Mouse (Mus musculus): ENCODE measurements at regions not wholly inside any gene's neighbourhood (a gene's known extent, or its start where the extent isn't known, plus 50 kb on each side); places are given as distances from the start of the nearest gene placed in this dataset.
"Not testable (repeated sequence)": the region's sequence is repeated elsewhere in the genome, so short reads cannot be mapped to it uniquely, and the experiment has no call there.

DNA sequence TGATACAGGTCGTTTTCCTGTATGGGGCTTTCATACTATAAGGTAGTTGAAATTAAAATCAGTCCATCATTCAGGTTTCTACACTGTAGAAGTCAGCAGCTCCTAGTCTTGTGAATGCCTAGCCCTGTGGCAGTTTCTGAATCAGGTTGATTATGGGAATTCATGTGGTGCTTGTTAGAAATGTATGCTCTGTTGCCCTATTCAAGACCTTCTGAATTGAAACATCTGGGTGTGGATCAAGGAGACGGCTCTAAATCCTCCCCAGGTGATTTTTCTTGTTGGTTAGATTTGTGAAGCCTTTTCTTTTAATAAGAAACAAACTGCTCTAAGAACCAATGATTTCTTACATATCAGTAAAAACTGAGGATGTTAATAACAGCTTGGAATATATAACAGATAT lies 177.8 kb upstream of the Rarb start:
- Histone ChIP-seq H3K4me2 (ENCODE audit: low read depth, low read length) (no peak overlapping the region), H3K27ac (ENCODE audit: low read depth) (no peak overlapping the region), H3K9ac (replicated peaks; ENCODE audit: low read depth, low read length) (no peak overlapping the region), H3K9me3 (replicated peaks; ENCODE audit: control insufficient read depth, low read length) (no peaks in the 10 kb centered on the region), H3K27me3 (ENCODE audit: control insufficient read depth, insufficient read depth, low read length) (no peaks in the 10 kb centered on the region), H3K4me3 (ENCODE audit: low read depth, low read length) (no peak overlapping the region), H3K4me1 (ENCODE audit: control insufficient read depth, insufficient read depth) (no peaks in the 10 kb centered on the region), H3K36me3 (replicated peaks; ENCODE audit: control insufficient read depth, insufficient read depth, low read length) (no peaks in the 10 kb centered on the region)
- WGBS: 55% methylated on average over 2 of the region's 2 CpGs
- no peak for ATAC-seq (ENCODE audit: insufficient read depth, low read depth)
- no peak for DNase-seq (ENCODE audit: low spot score)
- TF ChIP-seq CTCF (IDR thresholded peaks at IDR 0.05; ENCODE audit: low read depth) (no peak), EP300 (IDR thresholded peaks at IDR 0.05; ENCODE audit: low read depth) (no peak)

DNA sequence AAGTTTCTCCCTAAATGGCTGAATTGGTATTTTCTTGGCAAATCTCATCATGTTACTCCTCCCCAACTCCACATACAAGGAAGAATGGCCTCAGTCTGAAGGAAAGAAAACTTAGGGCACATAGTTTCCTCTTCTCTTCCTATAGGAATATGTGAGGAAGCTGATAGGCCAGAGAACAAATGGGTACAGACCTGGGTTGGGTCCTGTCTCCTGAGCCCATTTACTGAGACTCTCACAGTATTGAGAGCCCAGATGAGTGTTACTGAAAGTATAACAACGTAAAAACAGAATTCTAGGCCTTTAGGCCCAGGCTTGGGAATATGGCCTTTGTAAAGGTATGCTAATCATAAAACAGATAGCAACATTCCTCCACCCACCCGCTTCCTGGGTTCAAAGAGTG lies 152.0 kb upstream of the Rarb start:
- H3K4me1 ChIP-seq (ENCODE audit: control insufficient read depth, insufficient read depth); H3K4me2 ChIP-seq (ENCODE audit: low read depth, low read length); ATAC-seq (ENCODE audit: insufficient read depth, low read depth); H3K4me3 ChIP-seq (ENCODE audit: low read depth, low read length); H3K27ac ChIP-seq (ENCODE audit: low read depth); H3K9me3 ChIP-seq (replicated peaks; ENCODE audit: control insufficient read depth, low read length); H3K9ac ChIP-seq (replicated peaks; ENCODE audit: low read depth, low read length); H3K36me3 ChIP-seq (replicated peaks; ENCODE audit: control insufficient read depth, insufficient read depth, low read length); H3K27me3 ChIP-seq (ENCODE audit: control insufficient read depth, insufficient read depth, low read length); DNase-seq (ENCODE audit: low spot score): not testable (repeated sequence)
- 70% methylated on average over 2 of the region's 2 CpGs for WGBS

GRCm38 (mm10) chr14:16964717-16965391 lies 145.9 kb upstream of the Rarb start:
- 26% methylated on average over 2 of the region's 2 CpGs for WGBS
- H3K4me1 ChIP-seq (ENCODE audit: control insufficient read depth, insufficient read depth): peaks cover 8% of the 10 kb centered on the region; the same call in 1 of the 2 replicates
- no peaks in the 10 kb centered on the region for H3K36me3 ChIP-seq (replicated peaks; ENCODE audit: control insufficient read depth, insufficient read depth, low read length)
- TF ChIP-seq CTCF (IDR thresholded peaks at IDR 0.05; ENCODE audit: low read depth) (no peak), EP300 (IDR thresholded peaks at IDR 0.05; ENCODE audit: low read depth) (no peak)
- DNase-seq (ENCODE audit: low spot score) (no peak), ATAC-seq (ENCODE audit: insufficient read depth, low read depth) (no peak)
- no peak overlapping the region for H3K4me3 ChIP-seq (ENCODE audit: low read depth, low read length)
- no peaks in the 10 kb centered on the region for H3K27me3 ChIP-seq (ENCODE audit: control insufficient read depth, insufficient read depth, low read length)
- H3K27ac ChIP-seq (ENCODE audit: low read depth): no peak overlapping the region
- no peak overlapping the region for H3K4me2 ChIP-seq (ENCODE audit: low read depth, low read length)
- H3K9ac ChIP-seq (replicated peaks; ENCODE audit: low read depth, low read length): no peak overlapping the region
- H3K9me3 ChIP-seq (replicated peaks; ENCODE audit: control insufficient read depth, low read length): no peaks in the 10 kb centered on the region

DNA sequence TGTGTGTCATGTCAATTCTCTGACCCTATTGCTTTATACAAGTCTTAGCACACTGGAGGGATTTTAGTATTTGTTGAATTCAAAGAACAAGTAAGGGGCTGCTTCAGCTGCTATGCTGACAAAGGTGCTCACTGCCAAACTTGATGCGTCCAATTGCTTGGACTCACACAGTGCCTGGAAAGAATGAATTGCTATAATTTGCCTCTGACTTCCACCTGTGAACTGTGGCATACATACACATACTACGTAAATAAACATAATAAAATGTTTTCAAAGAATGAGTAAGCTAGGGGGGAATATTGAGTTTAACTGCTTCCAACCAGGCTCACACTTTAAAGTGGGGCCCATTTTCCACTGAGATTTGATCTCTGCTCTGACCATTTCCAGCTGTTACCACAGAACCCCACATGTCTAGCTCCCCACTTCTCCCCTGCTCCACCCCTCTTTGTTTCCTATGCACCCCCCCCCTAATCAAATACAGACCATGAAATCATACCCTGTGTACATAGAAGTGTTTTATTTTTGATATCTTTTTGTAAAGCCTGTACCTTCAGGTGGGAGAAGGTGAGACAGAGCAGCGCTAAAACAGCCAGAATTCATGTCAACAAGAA lies 143.4 kb upstream of the Rarb start:
- no peak for ATAC-seq (ENCODE audit: insufficient read depth, low read depth)

GRCm38 (mm10) chr14:16957802-16958201 lies 138.8 kb upstream of the Rarb start:
- no peak overlapping the region for H3K4me2 ChIP-seq (ENCODE audit: low read depth, low read length)
- H3K36me3 ChIP-seq (replicated peaks; ENCODE audit: control insufficient read depth, insufficient read depth, low read length): no peaks in the 10 kb centered on the region
- ATAC-seq (ENCODE audit: insufficient read depth, low read depth) (0 out of 2 replicates have a peak, but pooled peaks have one; percentile 24), DNase-seq (ENCODE audit: low spot score) (peak; percentile 74)
- no peak overlapping the region for H3K27ac ChIP-seq (ENCODE audit: low read depth)
- H3K9ac ChIP-seq (replicated peaks; ENCODE audit: low read depth, low read length): no peak overlapping the region
- no peaks in the 10 kb centered on the region for H3K9me3 ChIP-seq (replicated peaks; ENCODE audit: control insufficient read depth, low read length)
- H3K4me3 ChIP-seq (ENCODE audit: low read depth, low read length): no peak overlapping the region
- WGBS: 8% methylated on average over 3 of the region's 3 CpGs
- TF ChIP-seq EP300 (IDR thresholded peaks at IDR 0.05; ENCODE audit: low read depth) (no peak), CTCF (IDR thresholded peaks at IDR 0.05; ENCODE audit: low read depth) (no peak)
- H3K27me3 ChIP-seq (ENCODE audit: control insufficient read depth, insufficient read depth, low read length): no peaks in the 10 kb centered on the region
- peaks cover 17% of the 10 kb centered on the region; the same call in 1 of the 2 replicates for H3K4me1 ChIP-seq (ENCODE audit: control insufficient read depth, insufficient read depth)

More for the DNA sequence above, 143.4 kb upstream of the Rarb start:
- DNase-seq (ENCODE audit: low spot score): no peak
- no peak overlapping the region for H3K27ac ChIP-seq (ENCODE audit: low read depth)
- H3K9ac ChIP-seq (replicated peaks; ENCODE audit: low read depth, low read length): no peak overlapping the region
- H3K4me3 ChIP-seq (ENCODE audit: low read depth, low read length): no peak overlapping the region
- no peaks in the 10 kb centered on the region for H3K36me3 ChIP-seq (replicated peaks; ENCODE audit: control insufficient read depth, insufficient read depth, low read length)
- H3K4me1 ChIP-seq (ENCODE audit: control insufficient read depth, insufficient read depth): peaks cover 17% of the 10 kb centered on the region; the same call in 1 of the 2 replicates
- H3K9me3 ChIP-seq (replicated peaks; ENCODE audit: control insufficient read depth, low read length): no peaks in the 10 kb centered on the region
- TF ChIP-seq CTCF (IDR thresholded peaks at IDR 0.05; ENCODE audit: low read depth) (no peak), EP300 (IDR thresholded peaks at IDR 0.05; ENCODE audit: low read depth) (no peak)
- no peak overlapping the region for H3K4me2 ChIP-seq (ENCODE audit: low read depth, low read length)
- 87% methylated on average over 3 of the region's 3 CpGs for WGBS
- no peaks in the 10 kb centered on the region for H3K27me3 ChIP-seq (ENCODE audit: control insufficient read depth, insufficient read depth, low read length)

Measured in heart, postnatal 0 days (tissue).